Mouse (Mus musculus) cerebellum, postnatal 25 days (tissue): ENCODE data around the gene Tbc1d2.

Experiments used
- DNase-seq, 2 experiments: peaks; one replicate each; pipeline ENCODE4 v3.0.0; 2021; ENCODE audit warnings: mixed read lengths in 2 of 2

Gene Tbc1d2

GRCm38 (mm10) chr4:46650086-46650753 lies at the start of gene Tbc1d2:
Gene Tbc1d2 (minus strand): TSS chr4:46650209.
- DNase-seq: peak; percentile 97 to 98

- DNase-seq: peak; percentile 62 to 70
Observed at GRCm38 (mm10) chr4:46696467-46696866, 46.5 kb upstream of the Tbc1d2 start.

GRCm38 (mm10) chr4:46690565-46690964 lies 40.6 kb upstream of the Tbc1d2 start:
- peak; percentile 90 for DNase-seq

GRCm38 (mm10) chr4:46690023-46690420 lies 40.0 kb upstream of the Tbc1d2 start:
- peak in 1 of 2 experiments; percentile 46 for DNase-seq

- peak; percentile 87 to 92 for DNase-seq
Observed at GRCm38 (mm10) chr4:46689397-46690022, 39.5 kb upstream of the Tbc1d2 start.

GRCm38 (mm10) chr4:46688213-46688832 lies 38.3 kb upstream of the Tbc1d2 start:
- no peak for DNase-seq

- peak; percentile 75 to 78 for DNase-seq
Observed at GRCm38 (mm10) chr4:46684160-46684559, 34.2 kb upstream of the Tbc1d2 start.

GRCm38 (mm10) chr4:46676646-46677045 lies 26.6 kb upstream of the Tbc1d2 start:
- no peak for DNase-seq

- DNase-seq: no peak
Observed at GRCm38 (mm10) chr4:46675992-46676391, 26.0 kb upstream of the Tbc1d2 start.

GRCm38 (mm10) chr4:46675272-46675785 lies 25.3 kb upstream of the Tbc1d2 start:
- no peak for DNase-seq

- DNase-seq: no peak
Observed at GRCm38 (mm10) chr4:46668620-46669019, 18.6 kb upstream of the Tbc1d2 start.

GRCm38 (mm10) chr4:46666420-46666819 lies 16.4 kb upstream of the Tbc1d2 start:
- no peak for DNase-seq

GRCm38 (mm10) chr4:46665371-46665774 lies 15.4 kb upstream of the Tbc1d2 start:
- DNase-seq: no peak

- peak in 1 of 2 experiments; percentile 38 for DNase-seq
Observed at GRCm38 (mm10) chr4:46664123-46665009, 14.4 kb upstream of the Tbc1d2 start.

GRCm38 (mm10) chr4:46661433-46661832 lies 11.4 kb upstream of the Tbc1d2 start:
- DNase-seq: no peak

- DNase-seq: peak; percentile 29 to 42
Observed at GRCm38 (mm10) chr4:46658946-46659345, 8.9 kb upstream of the Tbc1d2 start.

- DNase-seq: peak; percentile 84 to 91
Observed at GRCm38 (mm10) chr4:46657116-46657515, 7.1 kb upstream of the Tbc1d2 start.

GRCm38 (mm10) chr4:46655956-46656355 lies 5.9 kb upstream of the Tbc1d2 start:
- DNase-seq: no peak

GRCm38 (mm10) chr4:46655298-46655697 lies 5.3 kb upstream of the Tbc1d2 start:
- DNase-seq: no peak

- DNase-seq: no peak
Observed at GRCm38 (mm10) chr4:46649161-46649560, 848 bp downstream of the Tbc1d2 start.

GRCm38 (mm10) chr4:46643676-46644112 lies 6.3 kb downstream of the Tbc1d2 start:
- DNase-seq: no peak

GRCm38 (mm10) chr4:46642924-46643675 lies 6.9 kb downstream of the Tbc1d2 start:
- no peak for DNase-seq
